Mouse (Mus musculus) liver, postnatal 0 days (tissue): ENCODE data around the gene Klhl36.

Experiments used
- CTCF ChIP-seq: sonication (generic); IDR thresholded peaks from 2 replicates; pipeline ENCODE4 v1.5.1; 2016; ENCODE audit warnings: antibody characterized with exemption, low read depth
- EP300 ChIP-seq: IDR thresholded peaks from 2 replicates; pipeline ENCODE4 v1.6.1; 2016; ENCODE audit warnings: antibody characterized with exemption, low read depth, mild to moderate bottlenecking

- TF ChIP-seq CTCF (0 out of 2 replicates have a peak, but pooled peaks have one; percentile 1), EP300 (no peak)
Observed at GRCm38 (mm10) chr8:119824100-119824499, 38.0 kb upstream of the Klhl36 start.
